Mouse (Mus musculus) urinary bladder, adult 2 months (tissue): ENCODE data around the gene Usp25. TPM values are rescaled to one million over a fixed set of nuclear protein-coding genes. Genes with fewer than 3 reads are reported as not detected.

Experiments used
- DNase-seq: peaks from one replicate; pipeline ENCODE4 v3.0.0; 2022; ENCODE audit warnings: low spot score
- polyA plus RNA-seq: library from polyadenylated mRNA; depleted of rRNA; stranded (reverse); fragments of >200 nt; gene quantifications from 2 replicates; pipeline ENCODE4 v1.2.3, GENCODE M21; 2012; rRNA removed

Gene Usp25
- 36.1 and 37.1 TPM in 2 replicates for polyA plus RNA-seq

DNA sequence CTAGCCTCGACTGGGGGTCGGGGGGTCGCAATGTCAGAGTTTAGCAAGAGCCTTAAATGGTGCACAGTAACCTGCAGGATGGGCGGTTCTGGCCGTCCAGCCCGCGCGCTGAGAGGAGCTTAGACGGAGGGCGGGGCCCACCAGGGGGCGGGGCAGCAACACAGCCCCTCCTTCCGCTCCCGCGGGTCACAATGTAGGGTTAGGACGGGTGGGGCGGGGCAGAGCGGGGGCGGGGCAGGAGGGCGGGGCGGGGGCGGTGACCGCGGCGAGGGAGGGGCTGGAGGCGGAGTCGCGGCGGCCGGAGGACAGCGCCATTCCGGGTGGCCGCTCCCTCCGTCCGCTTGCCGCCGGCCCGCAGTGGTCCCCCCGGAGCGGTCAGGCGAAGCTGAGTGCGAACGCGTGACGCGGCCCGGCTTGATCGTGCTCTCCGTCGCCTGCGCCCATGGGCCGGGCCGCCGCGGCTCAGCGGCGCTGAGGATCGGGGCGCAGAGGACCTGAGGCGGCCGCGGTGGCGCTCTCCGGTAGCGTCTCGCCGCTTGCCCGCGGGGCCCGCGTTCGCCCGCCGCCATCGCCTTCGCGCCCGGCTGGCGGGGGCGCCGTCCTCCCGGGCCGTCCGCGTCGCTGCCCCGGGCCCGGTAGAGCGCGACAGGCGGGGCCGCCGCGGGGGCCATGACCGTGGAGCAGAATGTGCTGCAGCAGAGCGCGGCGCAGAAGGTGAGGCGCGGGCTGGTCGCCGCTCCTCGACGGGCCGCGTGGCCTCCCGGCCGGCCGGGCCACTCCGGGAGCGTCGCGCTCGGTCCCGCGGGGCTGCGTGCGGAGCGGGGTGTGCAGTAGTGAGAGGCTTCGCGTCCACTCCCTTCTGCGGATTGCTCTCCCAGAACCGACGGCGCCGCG, at the start of gene Usp25:
Gene Usp25, plus strand, starts transcription at position 280 of the 894 bp plus-strand sequence.
- peak; percentile 88 for DNase-seq

GRCm38 (mm10) chr16:76967593-76968275, 45.8 kb upstream of the Usp25 start:
- no peak for DNase-seq

DNA sequence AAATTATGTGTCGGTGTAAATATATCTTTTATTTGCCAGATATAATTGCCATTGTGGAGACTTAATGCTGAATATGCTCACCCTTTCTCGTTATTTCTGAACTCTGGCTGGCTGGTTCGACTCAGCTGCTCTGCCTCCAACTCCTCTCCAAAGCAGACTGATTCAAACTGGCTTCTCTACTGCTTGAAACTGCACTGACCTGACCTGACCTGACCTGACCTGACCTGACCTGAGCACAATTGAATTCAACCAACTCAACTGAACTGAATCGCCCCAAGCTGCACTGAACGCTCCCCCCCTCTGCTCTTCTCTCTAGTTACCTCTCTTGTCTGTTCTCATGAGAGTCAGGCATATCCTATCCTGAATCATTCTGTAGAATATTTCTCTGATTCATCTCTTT, 42.3 kb upstream of the Usp25 start:
- DNase-seq = no peak

GRCm38 (mm10) chr16:76976787-76977430, 36.6 kb upstream of the Usp25 start:
- DNase-seq = no peak

GRCm38 (mm10) chr16:76983696-76984095, 29.8 kb upstream of the Usp25 start:
- no peak for DNase-seq

GRCm38 (mm10) chr16:76987711-76988110, 25.8 kb upstream of the Usp25 start:
- no peak for DNase-seq

DNA sequence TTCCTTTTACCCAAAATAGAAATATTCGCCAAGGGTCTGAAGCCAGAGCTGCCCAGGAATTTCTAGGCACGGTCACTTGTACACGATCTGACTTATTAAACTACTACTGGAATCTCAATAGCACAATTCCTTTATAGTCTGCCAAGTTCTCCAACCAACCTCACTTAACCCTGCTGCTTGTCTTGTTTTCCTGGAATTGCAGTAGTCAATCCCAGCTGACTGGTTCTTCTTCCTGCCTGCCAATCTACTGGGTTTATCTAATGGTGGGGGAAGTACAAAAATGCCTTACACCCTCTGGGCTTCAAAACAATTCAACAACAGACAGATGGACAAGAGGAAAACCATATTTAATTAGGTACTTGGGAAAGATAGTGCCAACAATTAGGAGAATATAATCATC, 9.6 kb upstream of the Usp25 start:
- DNase-seq = no peak

DNA sequence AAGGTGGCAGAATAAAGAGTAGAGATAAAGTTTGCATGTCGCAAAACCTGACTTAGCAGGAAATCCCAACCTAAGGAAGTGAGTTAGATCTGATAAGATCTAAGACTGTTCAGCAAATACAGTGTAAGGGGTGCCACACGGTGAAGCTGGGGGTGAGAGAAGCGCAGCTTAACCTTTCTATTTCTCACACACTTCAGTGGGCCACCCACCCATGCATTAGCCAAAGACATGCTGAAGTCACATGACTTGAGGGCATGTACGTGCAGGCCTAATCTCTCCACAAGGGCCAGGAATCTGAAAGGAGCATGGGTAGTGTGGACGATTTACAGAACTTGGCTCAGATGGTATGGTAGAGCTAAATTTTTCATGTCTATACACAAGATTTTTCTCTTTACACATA, 4.3 kb upstream of the Usp25 start:
- DNase-seq = no peak

- DNase-seq = no peak
Observed at GRCm38 (mm10) chr16:77014321-77015211, 1.1 kb downstream of the Usp25 start.

- DNase-seq = no peak
Observed at GRCm38 (mm10) chr16:77015380-77016346, 2.2 kb downstream of the Usp25 start.

DNA sequence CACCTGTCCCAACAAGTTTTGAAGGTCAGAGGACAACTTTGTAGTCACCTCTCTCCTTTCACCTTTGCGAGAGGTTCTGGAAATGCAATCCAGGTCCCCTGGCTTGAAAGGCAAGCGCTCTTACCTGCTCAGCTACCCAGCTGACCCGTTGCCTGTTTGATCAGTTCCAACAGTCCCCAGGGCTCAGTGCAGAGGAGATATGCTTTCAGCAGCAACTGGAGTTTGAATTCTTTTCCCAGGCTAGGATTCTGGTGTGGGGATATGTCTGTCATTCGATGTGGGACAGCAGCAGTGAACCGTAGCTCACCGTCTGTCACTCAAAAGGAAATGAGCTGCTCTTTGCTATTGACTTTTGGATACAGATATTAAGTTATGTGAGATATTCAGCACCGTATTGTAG, 4.4 kb downstream of the Usp25 start:
- no peak for DNase-seq

- no peak for DNase-seq
Observed at GRCm38 (mm10) chr16:77020190-77020589, 6.7 kb downstream of the Usp25 start.

GRCm38 (mm10) chr16:77023627-77024379, 10.3 kb downstream of the Usp25 start:
- no peak for DNase-seq

DNA sequence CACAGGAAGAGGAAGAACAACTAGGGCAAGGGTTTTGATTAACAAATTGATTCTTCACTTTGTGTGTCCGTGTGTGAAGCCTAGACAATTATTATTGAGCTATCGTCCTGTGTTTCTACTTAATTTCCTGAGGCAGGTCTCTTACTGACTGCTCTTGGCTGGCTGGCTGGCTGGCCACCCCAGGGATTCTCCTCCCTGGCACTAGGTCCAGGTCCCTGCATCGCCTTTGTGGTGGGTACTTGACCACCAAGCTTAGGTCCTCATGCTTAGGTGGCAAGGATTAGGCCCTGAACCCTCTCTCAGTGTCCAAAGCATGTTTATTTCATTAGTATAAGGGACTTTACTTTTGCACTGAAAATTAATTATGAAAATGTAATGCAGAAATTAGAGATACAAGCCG, 12.6 kb downstream of the Usp25 start:
- no peak for DNase-seq

GRCm38 (mm10) chr16:77026933-77027332, 13.4 kb downstream of the Usp25 start:
- no peak for DNase-seq

DNA sequence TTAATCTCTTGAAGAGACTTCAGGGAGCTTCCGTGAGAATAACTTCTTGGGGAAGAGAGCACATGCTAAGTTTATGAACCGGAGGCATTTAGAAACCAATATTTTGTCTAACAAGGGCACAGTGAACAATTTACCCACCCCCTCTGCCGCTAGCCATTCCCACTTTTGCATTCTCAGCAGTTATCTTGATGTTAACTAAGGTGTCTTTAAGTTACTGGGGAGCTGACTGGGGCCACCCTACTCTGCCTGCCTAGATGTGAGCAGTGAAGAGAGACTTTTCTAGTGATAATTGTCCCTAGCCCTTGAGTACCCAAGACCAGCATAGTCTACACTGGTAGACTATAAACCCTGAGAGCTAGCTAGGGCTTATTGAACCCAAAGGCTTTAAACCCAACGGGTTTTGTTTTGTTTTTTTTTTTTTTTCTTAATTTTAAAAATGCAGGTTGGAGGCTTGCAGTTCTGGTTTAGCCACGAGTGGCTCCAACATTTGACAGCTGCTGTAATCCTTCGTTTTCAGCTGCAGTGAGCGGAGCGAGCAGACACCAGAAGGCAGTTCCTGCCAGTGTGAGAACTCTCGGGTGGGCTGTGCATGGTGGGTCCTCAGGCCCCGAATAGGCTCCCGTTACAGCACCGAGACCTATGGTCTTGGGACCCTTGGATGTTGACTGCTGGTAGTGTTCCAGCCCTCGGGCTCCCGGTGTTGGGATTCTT, 14.6 kb downstream of the Usp25 start:
- DNase-seq = no peak

- no peak for DNase-seq
Observed at GRCm38 (mm10) chr16:77028687-77029417, 15.3 kb downstream of the Usp25 start.

GRCm38 (mm10) chr16:77030435-77030834, 16.9 kb downstream of the Usp25 start:
- no peak for DNase-seq
